Mouse (Mus musculus) kidney, adult 2 months (tissue): ENCODE measurements around the gene Myoz2.

Experiments
- CTCF ChIP-seq: fragments of 200-500 bp; conservative IDR thresholded peaks from 2 replicates; pipeline ENCODE4 v1.5.1; 2011; ENCODE audit warnings: low read depth, mild to moderate bottlenecking, control low read depth, low read length, moderate library complexity, mixed read lengths; ENCODE audit not compliant: insufficient read depth, insufficient read length
- POLR2A ChIP-seq: fragments of 200-500 bp; IDR thresholded peaks from one replicate; pipeline ENCODE4 v1.6.1; 2011; ENCODE audit warnings: low read depth, low read length, control low read depth

DNA sequence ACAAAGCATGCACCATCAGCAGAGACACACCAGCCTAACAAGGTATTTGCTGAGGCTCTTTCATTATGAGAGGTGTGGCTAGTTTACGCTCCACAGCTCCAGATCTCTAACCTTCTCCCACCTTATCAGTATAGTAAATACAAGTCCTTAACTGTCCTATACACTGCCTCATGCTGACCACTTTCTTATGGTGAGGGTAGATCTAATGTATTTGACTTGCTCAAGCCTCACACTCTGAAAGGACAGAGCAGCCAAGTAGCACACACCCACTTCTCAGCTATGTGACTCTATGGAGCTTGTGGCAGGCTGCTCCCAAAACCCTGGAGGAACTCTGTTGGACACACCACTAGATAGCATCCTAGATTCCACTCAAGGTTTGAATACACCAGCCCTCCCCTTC is 58.9 kb downstream of the Myoz2 start:
- no peak for TF ChIP-seq CTCF
- no peak for TF ChIP-seq POLR2A
